Comparison of ENCODE assay signal across 9 mouse cellular contexts in genomic region chr14:47004161-47004560, GRCm38 (mm10).
DNase-seq lines count a peak whose midpoint lies in the region; ATAC-seq and TF ChIP-seq lines count a peak whose summit lies in the region.
"Had no signal": no experiment of that assay in that cellular context is flagged by ENCODE, and none has a peak within 500 bp of the region (broad histone marks: within the 10 kb centered on the region; RNA-seq: fewer than 3 reads in every experiment).

No protein-coding gene starts in this region.

- WGBS in heart, embryonic 10.5 days: 36% methylated on average over 3 of the region's 3 CpGs
- WGBS in small intestine, adult 2 months: 15% methylated on average over 3 of the region's 3 CpGs
- WGBS in forebrain, embryonic 16.5 days: 17% methylated on average over 3 of the region's 3 CpGs

- ATAC-seq in Patski: no peak
- ATAC-seq in granulocyte monocyte progenitor cell, adult 5-6 weeks (replicated peaks; ENCODE audit: poor library complexity, severe bottlenecking): peak; percentile 72
- ATAC-seq in forebrain, embryonic 16.5 days: no peak

- POLR2A ChIA-PET in Patski (lab: Charles Lee): no interaction called here

- H3K36me3 ChIP-seq in heart, embryonic 10.5 days: no peaks in the 10 kb centered on the region
- no peaks in the 10 kb centered on the region for H3K36me3 ChIP-seq in small intestine, adult 2 months (ENCODE audit: control insufficient read depth, insufficient read depth, low read length)
- H3K36me3 ChIP-seq in forebrain, embryonic 16.5 days (ENCODE audit: control insufficient read depth, insufficient read depth): no peaks in the 10 kb centered on the region
- H3K36me3 ChIP-seq: neural tube, embryonic 12.5 days had no signal

- H3K9me3 ChIP-seq in heart, embryonic 10.5 days: no peaks in the 10 kb centered on the region
- H3K9me3 ChIP-seq in forebrain, embryonic 16.5 days (ENCODE audit: control insufficient read depth, low read length): no peaks in the 10 kb centered on the region
- H3K9me3 ChIP-seq: neural tube, embryonic 12.5 days had no signal

- H3K4me2 ChIP-seq in forebrain, embryonic 16.5 days (ENCODE audit: low read length): no peak overlapping the region
- H3K4me2 ChIP-seq: neural tube, embryonic 12.5 days had no signal

- TF ChIP-seq CTCF in Patski (IDR thresholded peaks at IDR 0.05): peak; percentile 73
- peak; percentile 26; the same call in 1 of the 2 replicates for TF ChIP-seq CTCF in small intestine, adult 2 months (IDR thresholded peaks at IDR 0.05; ENCODE audit: extremely low read depth, insufficient read length, insufficient replicate concordance, low read depth, low read length)

- peak; percentile 51 for DNase-seq in heart, postnatal 4 days
- DNase-seq in heart, embryonic 10.5 days (ENCODE audit: low spot score): no peak
- DNase-seq in 416B (ENCODE audit: low read depth) (peak; percentile 67), Patski (ENCODE audit: low read depth, low spot score) (no peak)
- no peak for DNase-seq in heart, postnatal 25 days (ENCODE audit: low spot score)

- H3K4me1 ChIP-seq in heart, embryonic 10.5 days: peaks cover 46% of the 10 kb centered on the region
- H3K4me1 ChIP-seq in small intestine, adult 2 months (ENCODE audit: control insufficient read depth, insufficient read depth, insufficient read length, low read length): peaks cover 3% of the 10 kb centered on the region; the same call in 1 of the 2 replicates
- peaks cover 10% of the 10 kb centered on the region for H3K4me1 ChIP-seq in forebrain, embryonic 16.5 days (replicated peaks; ENCODE audit: control insufficient read depth, insufficient read depth, low read length)
- H3K4me1 ChIP-seq: neural tube, embryonic 12.5 days had no signal

- in situ Hi-C loops in Patski (cut with MboI; ENCODE audit: low pct_unique_long_range_greater_than_20kb): loop anchor here (5.0 kb wide), 1 partner anchor 117 kb away; no protein-coding TSS in a partner anchor

- CTCF ChIA-PET in Patski (lab: Charles Lee): interaction anchor here (0.7 to 6.5 kb wide), 6 partner anchors 16 to 171 kb away, joined by 3 to 32 read pairs (median 4); partner anchors contain the start of gene Samd4

- no peak for TF ChIP-seq POLR2A in small intestine, adult 2 months (IDR thresholded peaks at IDR 0.05; ENCODE audit: low read depth, low read length)

- no peak overlapping the region for H3K9ac ChIP-seq in forebrain, embryonic 16.5 days (replicated peaks; ENCODE audit: low read depth, low read length)
- H3K9ac ChIP-seq: neural tube, embryonic 12.5 days had no signal

- H3K4me3 ChIP-seq in heart, embryonic 10.5 days: no peak overlapping the region
- no peak overlapping the region for H3K4me3 ChIP-seq in small intestine, adult 2 months (ENCODE audit: low read depth, low read length)
- H3K4me3 ChIP-seq in forebrain, embryonic 16.5 days (replicated peaks; ENCODE audit: low read length): no peak overlapping the region
- H3K4me3 ChIP-seq: neural tube, embryonic 12.5 days had no signal

- H3K27ac ChIP-seq in heart, embryonic 10.5 days: no peak overlapping the region
- H3K27ac ChIP-seq in small intestine, adult 2 months (ENCODE audit: insufficient read depth, low read depth, low read length): no peak overlapping the region
- H3K27ac ChIP-seq in forebrain, embryonic 16.5 days (ENCODE audit: low read length): no peak overlapping the region
- H3K27ac ChIP-seq: neural tube, embryonic 12.5 days had no signal

- H3K27me3 ChIP-seq in heart, embryonic 10.5 days (ENCODE audit: insufficient read depth, poor library complexity, severe bottlenecking): no peaks in the 10 kb centered on the region
- no peaks in the 10 kb centered on the region for H3K27me3 ChIP-seq in Patski
- no peaks in the 10 kb centered on the region for H3K27me3 ChIP-seq in small intestine, adult 2 months (ENCODE audit: control insufficient read depth, insufficient read depth, low read length)
- no peaks in the 10 kb centered on the region for H3K27me3 ChIP-seq in forebrain, embryonic 16.5 days (replicated peaks; ENCODE audit: control insufficient read depth, insufficient read depth, low read length)
- H3K27me3 ChIP-seq: neural tube, embryonic 12.5 days had no signal

- intact Hi-C loops in heart, postnatal 25 days (cut with DNase I): loop anchor here (5.0 kb wide), 2 partner anchors 172 to 183 kb away; partner anchors contain the start of genes Cgrrf1 and Gch1

Comparison
In these comparisons a context has a peak if more than half of its experiments do, and no peak if none do; other contexts are left out.
1. DNase-seq: peak in heart, postnatal 4 days (single experiment) and 416B (single experiment); none in heart, embryonic 10.5 days (single experiment), Patski (single experiment) and heart, postnatal 25 days (single experiment).